Mouse (Mus musculus): ENCODE results near the gene Rab43. TPM values are rescaled to one million over a fixed set of nuclear protein-coding genes. Genes with fewer than 3 reads are reported as not detected.
"Not testable (repeated sequence)": the region's sequence is repeated elsewhere in the genome, so short reads cannot be mapped to it uniquely, and the experiment has no call there.

The Rab43 gene
- total RNA-seq, 2 experiments from 2014 or later = 17.4 to 17.6 TPM

DNA sequence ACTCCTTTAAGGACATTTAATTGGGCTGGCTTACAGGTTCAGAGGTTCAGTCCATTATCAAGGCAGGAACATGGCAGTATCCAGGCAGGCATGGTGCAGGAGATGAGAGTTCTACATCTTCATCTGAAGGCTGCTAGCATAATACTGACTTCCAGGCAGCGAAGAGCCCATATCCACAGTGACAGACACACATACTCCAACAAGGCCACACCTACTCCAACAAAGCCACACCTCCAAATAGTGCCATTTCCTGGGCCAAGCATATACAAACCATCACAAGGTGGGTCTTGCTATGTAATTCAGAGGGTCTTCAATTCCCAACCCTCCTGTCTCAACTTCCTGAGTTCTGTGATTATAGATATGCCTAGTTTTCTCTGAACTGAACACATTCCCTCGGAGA, 47.7 kb downstream of the Rab43 start:
- intact Hi-C loops (cut with DNase I); DNase-seq (ENCODE audit: extremely low spot score in 1 of 2, low spot score in 2 of 2): not testable (repeated sequence)

DNA sequence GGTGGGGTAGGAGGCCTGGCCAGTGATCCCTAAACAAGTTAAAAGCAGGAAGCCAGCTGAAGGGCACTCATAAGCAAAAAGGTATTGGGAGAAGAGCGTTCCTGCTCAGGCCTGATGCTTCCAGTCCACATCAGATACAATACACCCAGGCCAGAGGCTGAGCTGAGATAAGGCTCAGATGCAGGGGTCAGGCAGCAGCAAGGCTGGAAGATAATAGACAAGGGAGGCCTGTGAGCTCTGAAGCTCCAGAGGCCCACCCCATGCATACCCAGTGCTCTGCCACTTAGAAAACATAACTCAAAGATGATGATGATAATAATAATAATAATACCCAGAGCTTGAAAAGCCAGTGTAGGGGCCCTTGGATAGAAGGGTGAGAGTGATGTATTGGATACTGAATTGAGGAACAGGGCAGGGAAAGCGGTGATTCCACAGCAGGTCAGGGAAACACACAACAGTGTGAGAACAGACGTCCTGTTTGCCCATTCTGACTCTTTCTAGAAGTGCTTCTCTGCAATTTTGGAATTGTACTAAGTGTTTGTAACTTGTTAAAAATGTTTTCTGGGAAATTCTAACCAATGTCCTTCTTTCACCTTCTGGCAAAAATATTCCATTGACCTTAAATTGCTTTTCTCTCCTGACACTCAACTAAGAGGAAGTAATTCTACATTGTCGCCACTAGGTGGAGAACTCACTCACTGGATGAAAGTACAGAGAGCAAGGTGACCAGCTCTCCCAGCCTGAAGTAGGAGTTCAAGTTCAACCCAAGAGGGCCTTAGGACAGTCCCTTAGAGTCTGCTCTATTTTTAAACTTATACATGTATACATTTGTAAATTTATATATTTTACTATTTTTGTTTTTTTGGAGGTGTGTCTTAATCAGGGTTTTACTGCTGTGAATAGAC, 48.3 kb downstream of the Rab43 start:
- no peak for DNase-seq (ENCODE audit: extremely low spot score in 1 of 2, low spot score in 2 of 2)
- intact Hi-C loops (cut with DNase I) = no loop called here

GRCm38 (mm10) chr6:87762161-87762560, 49.8 kb downstream of the Rab43 start:
- intact Hi-C loops (cut with DNase I) = no loop called here
- DNase-seq (ENCODE audit: extremely low spot score in 1 of 2, low spot score in 2 of 2) = no peak

DNA sequence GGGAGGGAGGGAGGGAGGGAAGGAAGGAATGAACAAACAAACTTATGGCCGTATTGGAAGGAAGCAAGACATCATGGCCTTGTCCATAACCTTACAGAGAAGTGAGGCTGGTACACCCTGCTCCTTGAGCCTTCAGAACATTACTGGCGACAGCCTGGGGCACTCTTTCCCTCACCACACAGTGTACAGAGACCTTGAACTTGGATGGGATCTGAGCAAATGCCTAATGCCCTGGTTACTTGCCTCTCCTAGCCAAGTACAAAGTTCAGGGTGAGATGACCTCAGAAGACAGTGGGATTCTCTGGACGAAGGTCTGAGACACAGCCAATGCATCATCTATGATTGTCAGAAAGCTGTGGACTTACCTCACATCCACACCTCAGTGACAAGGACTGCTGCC, 52.1 kb downstream of the Rab43 start:
- DNase-seq (ENCODE audit: extremely low spot score in 1 of 2, low spot score in 2 of 2) = no peak
- intact Hi-C loops (cut with DNase I) = no loop called here

DNA sequence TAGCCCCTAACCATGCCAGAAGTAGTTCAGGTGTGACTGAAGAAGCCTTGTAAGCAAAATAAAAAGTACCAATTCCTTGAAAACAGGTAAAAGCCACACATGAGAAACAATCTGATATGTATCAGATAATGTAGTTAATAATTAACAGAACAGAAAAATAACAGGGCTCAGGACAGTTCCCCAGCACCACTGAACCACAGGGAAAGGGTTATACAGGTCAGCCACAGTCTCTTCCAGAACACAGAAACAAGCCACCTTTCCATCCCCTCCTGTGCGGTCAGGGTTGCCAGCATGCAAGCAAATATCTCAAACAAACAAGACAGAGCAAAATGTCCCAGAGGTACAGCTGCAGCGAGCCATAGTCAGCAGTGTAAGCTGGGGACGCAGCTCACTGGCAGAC, 52.6 kb downstream of the Rab43 start:
- intact Hi-C loops (cut with DNase I) = no loop called here
- DNase-seq (ENCODE audit: extremely low spot score in 1 of 2, low spot score in 2 of 2) = no peak

- peak in 1 of 2 experiments; percentile 2 for DNase-seq (ENCODE audit: extremely low spot score in 1 of 2, low spot score in 2 of 2)
- intact Hi-C loops (cut with DNase I) = no loop called here
These were observed 55.1 kb downstream of the Rab43 start for GRCm38 (mm10) chr6:87756896-87757295.

- peak in 1 of 2 experiments; percentile 12 for DNase-seq (ENCODE audit: extremely low spot score in 1 of 2, low spot score in 2 of 2)
- intact Hi-C loops (cut with DNase I) = no loop called here
These were observed 56.8 kb downstream of the Rab43 start for GRCm38 (mm10) chr6:87755196-87755595.

GRCm38 (mm10) chr6:87751574-87751973, 60.4 kb downstream of the Rab43 start:
- DNase-seq (ENCODE audit: extremely low spot score in 1 of 2, low spot score in 2 of 2) = no peak
- intact Hi-C loops (cut with DNase I) = no loop called here

DNA sequence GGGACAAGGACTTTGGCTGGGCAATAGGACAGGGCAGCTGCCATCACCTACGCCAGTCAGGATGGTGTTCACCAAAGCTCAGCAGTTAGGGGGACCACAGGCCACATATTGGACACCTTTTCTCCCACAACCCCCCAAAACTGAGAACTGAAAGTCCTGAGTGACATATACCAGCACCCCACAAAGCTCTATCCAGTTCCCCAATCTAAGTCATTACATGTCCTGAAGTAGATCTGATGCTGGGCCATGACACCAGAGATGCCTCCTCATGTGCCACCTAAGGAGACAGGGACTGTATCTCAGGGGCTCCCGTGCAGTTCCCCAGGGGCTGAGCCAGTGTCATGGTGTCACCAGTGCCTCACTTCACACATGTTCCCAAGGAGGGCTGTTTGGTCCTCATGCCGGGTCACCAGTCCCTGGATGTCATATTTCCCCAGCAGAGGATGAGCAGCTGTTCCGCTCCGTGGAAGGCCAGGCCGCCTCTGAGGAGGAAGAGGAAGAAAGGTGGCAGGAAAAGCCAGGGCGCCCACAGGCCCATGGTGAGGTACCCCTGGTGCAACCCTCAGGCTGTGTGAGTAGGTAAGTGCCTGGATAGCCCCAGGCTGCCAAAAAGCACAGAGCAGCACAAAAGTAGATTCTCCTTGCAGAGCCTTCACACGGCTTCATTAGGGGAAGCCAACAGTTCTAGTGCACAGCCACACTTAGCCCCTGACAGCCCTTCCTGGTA, 61.6 kb downstream of the Rab43 start:
- intact Hi-C loops (cut with DNase I) = no loop called here
- no peak for DNase-seq (ENCODE audit: extremely low spot score in 1 of 2, low spot score in 2 of 2)

DNA sequence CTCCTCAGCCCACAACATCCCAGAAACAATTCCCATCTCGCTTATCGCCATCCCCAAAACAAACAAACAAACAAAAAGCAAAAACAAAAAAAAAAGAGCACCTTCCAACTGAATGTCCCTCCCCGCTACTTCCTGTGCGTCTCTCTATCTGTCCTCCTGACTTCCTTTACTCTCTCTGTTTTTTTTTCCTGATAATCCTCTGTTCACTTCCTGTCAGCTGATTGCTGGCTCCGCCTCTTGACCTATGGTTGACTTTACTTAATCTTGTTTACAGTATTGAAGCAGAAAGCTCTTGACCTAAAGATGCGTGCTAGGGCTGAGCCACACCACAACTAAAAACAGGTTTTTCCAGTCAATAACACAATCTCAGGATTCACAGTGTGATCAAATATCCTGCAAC, 63.4 kb downstream of the Rab43 start:
- intact Hi-C loops (cut with DNase I) = no loop called here
- DNase-seq (ENCODE audit: extremely low spot score in 1 of 2, low spot score in 2 of 2) = no peak

GRCm38 (mm10) chr6:87748078-87748477, 63.9 kb downstream of the Rab43 start:
- intact Hi-C loops (cut with DNase I) = no loop called here

GRCm38 (mm10) chr6:87746849-87747248, 65.1 kb downstream of the Rab43 start:
- intact Hi-C loops (cut with DNase I) = no loop called here
- no peak for DNase-seq (ENCODE audit: extremely low spot score in 1 of 2, low spot score in 2 of 2)

More at GRCm38 (mm10) chr6:87748078-87748477, 63.9 kb downstream of the Rab43 start:
- no peak for DNase-seq (ENCODE audit: extremely low spot score in 1 of 2, low spot score in 2 of 2)

- intact Hi-C loops (cut with DNase I) = no loop called here
- DNase-seq (ENCODE audit: extremely low spot score in 1 of 2, low spot score in 2 of 2) = no peak
These were observed 65.9 kb downstream of the Rab43 start for GRCm38 (mm10) chr6:87746059-87746458.

DNA sequence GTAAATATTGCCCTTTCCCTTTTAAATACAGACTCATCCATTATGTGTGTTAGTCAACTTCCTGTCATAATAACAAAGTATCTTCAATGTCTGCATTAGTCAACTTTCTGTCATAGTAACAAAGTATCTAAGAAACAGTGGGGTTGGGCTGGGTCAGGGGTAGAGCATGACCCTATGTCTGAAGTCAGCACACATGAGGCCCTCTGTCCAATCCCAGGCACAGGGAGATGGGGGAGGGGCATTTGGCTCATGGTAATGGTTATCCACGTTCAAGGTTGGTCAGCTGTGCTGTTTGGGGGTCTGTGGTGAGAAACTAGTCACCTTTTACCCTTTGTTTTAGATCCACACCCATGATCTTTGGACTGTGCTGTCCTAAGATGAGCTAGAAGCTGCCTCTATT, 66.7 kb downstream of the Rab43 start:
- DNase-seq (ENCODE audit: extremely low spot score in 1 of 2, low spot score in 2 of 2) = no peak
- intact Hi-C loops (cut with DNase I) = no loop called here

DNA sequence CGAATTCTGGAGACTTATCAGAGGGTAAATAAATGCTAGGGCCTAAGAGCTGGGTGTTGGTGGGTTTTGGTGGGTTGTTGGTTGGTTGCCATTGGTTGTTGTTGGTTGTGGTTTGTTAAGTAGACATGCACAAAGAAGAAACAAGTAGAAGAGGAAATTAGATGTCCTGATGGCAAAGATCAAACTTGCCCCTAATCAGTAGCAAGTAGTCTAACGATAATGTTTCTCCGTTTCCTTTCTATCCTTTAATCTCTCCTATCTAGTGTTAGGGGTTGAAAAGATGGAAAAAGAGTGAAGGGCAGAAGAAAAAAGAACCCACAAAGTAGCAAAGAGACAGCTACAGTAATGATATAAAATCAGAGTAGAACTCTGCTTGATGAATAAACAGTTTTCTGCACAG, 67.3 kb downstream of the Rab43 start:
- DNase-seq (ENCODE audit: extremely low spot score in 1 of 2, low spot score in 2 of 2) = no peak
- intact Hi-C loops (cut with DNase I) = no loop called here

GRCm38 (mm10) chr6:87743281-87743680, 68.7 kb downstream of the Rab43 start:
- no peak for DNase-seq (ENCODE audit: extremely low spot score in 1 of 2, low spot score in 2 of 2)
- intact Hi-C loops (cut with DNase I) = no loop called here

DNA sequence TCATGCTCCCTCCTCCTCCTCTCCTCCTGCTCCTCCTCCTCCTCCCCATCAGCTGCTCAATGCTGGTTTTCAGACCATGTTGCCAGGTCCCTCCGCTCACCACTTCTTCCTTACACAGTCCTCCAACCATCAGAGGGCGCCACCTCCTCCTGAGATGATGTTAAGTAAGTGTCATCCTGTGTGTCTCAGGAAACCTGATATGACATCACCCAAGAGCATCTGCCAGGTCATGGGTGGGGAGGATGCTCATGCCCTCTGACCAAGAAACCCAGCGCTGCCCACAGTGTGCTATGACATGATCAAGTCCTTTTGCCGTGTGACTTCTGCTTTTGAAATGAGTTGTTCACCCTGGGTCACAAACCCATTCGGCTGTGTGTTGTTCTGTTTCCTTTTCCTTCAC, 69.2 kb downstream of the Rab43 start:
- intact Hi-C loops (cut with DNase I) = no loop called here

GRCm38 (mm10) chr6:87741978-87742377, 70.0 kb downstream of the Rab43 start:
- no peak for DNase-seq (ENCODE audit: extremely low spot score in 1 of 2, low spot score in 2 of 2)
- intact Hi-C loops (cut with DNase I) = no loop called here

More for the DNA sequence above, 69.2 kb downstream of the Rab43 start:
- DNase-seq (ENCODE audit: extremely low spot score in 1 of 2, low spot score in 2 of 2) = peak in 1 of 2 experiments; percentile 53

DNA sequence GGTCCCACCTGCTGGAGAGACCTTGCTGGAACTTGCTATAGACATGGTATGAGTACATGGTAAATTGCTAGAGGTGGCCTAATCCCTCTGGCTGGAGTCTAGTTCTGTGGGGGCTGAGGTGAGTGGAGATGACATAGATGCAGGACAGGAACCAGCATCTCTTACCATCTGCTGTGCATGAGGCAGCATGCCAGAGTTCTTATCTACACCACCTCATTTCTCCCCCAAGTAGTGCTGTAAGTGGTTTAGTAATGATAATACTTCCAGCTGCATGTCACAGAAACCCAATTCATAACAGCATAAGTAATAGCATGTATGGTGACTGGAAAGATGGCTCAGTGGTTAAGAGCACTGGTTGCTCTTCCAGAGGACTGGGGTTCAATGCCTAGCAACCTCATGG, 71.5 kb downstream of the Rab43 start:
- no peak for DNase-seq (ENCODE audit: extremely low spot score in 1 of 2, low spot score in 2 of 2)
- intact Hi-C loops (cut with DNase I) = no loop called here

DNA sequence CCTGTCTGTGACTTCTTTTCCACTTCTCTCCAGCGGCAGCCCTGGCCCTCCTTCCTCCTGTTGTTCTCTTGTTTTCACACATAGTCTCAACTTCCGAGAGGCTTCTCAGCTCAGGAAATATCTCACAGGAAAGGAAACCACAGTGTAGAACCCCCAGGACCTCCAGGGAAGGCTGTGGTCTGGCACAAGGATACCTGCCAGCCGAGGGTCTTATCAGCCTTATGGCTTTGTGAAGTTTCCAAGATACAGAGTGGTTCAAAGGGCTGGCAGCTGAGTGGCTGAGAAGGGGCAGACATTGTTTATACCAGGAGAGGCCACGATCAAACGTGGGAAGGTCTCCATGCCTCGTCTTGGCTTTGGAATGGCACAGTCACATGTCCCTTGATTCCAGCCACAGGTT, 72.1 kb downstream of the Rab43 start:
- intact Hi-C loops (cut with DNase I) = no loop called here
- no peak for DNase-seq (ENCODE audit: extremely low spot score in 1 of 2, low spot score in 2 of 2)
